In the genomic region with DNA sequence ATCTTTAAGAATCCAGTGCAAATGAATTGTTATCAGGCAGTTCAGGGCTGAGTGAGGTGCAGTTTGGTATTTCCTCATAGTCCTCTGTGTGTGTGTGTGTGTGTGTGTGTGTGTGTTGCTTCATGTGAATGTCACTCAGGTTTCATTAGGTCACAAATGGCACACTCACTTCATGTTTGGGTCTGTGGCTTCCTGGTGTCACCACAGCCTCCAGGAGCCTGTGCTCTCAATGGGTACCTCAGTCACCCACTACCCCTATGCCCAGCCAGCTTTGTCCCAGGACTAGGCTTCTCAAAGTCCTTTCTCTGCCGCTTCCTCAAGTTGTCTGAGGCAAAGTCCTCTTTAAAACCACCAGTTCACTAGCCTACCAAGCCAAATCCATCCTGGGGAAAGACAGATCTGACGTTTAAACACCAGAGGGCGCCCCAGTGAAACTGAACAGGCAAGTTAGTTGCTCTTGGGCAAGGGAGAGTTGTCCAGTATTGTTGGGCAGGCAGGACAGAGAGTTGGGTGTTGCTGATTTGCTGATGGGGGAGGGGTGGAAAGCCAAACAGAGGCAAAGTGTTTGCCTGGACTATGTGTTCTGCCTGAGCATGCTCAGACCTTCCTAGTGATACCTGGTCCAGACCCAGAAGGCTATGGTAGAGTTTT, we compare ENCODE assay signal across 9 mouse cellular contexts. TPM values are rescaled to one million over a fixed set of nuclear protein-coding genes. Genes with fewer than 3 reads are reported as not detected.
DNase-seq lines count a peak whose midpoint lies in the region; ATAC-seq and TF ChIP-seq lines count a peak whose summit lies in the region.
"Had no signal": no experiment of that assay in that cellular context is flagged by ENCODE, and none has a peak within 500 bp of the region (broad histone marks: within the 10 kb centered on the region; RNA-seq: fewer than 3 reads in every experiment).

No protein-coding gene starts in this region.

- TF ChIP-seq CTCF in bone marrow, adult 2 months (IDR thresholded peaks at IDR 0.05; ENCODE audit: control insufficient read depth, insufficient read depth, low read length) = peak; percentile 49
- TF ChIP-seq CTCF in layer of hippocampus, adult 2 months (conservative IDR thresholded peaks at IDR 0.05) = peak; percentile 89
- peak; percentile 63 for TF ChIP-seq CTCF in lung, adult 2 months (IDR thresholded peaks at IDR 0.05; ENCODE audit: insufficient read depth, low read length)

- no peak overlapping the region for H3K27ac ChIP-seq in bone marrow, adult 2 months (ENCODE audit: control insufficient read depth, insufficient read depth, low read depth, low read length, poor library complexity)
- no peak overlapping the region for H3K27ac ChIP-seq in forebrain, embryonic 12.5 days
- no peak overlapping the region for H3K27ac ChIP-seq in layer of hippocampus, adult 2 months
- H3K27ac ChIP-seq: embryonic facial prominence, embryonic 12.5 days had no signal

- 0 out of 2 replicates have a peak, but pooled peaks have one; percentile 27 for ATAC-seq in forebrain, embryonic 12.5 days (ENCODE audit: low FRiP score)

- H3K4me2 ChIP-seq in forebrain, embryonic 12.5 days = no peak overlapping the region
- H3K4me2 ChIP-seq: embryonic facial prominence, embryonic 12.5 days had no signal

- no peaks in the 10 kb centered on the region for H3K36me3 ChIP-seq in forebrain, embryonic 12.5 days (replicated peaks)

- intact Hi-C loops in heart, postnatal 36 days (cut with DNase I) = loop anchor here (1.0 to 10.0 kb wide), 2 partner anchors 422 to 771 kb away; no protein-coding TSS in a partner anchor

- no peaks in the 10 kb centered on the region for H3K27me3 ChIP-seq in forebrain, embryonic 12.5 days
- H3K27me3 ChIP-seq: embryonic facial prominence, embryonic 12.5 days had no signal

- 5% methylated on average over 3 of the region's 3 CpGs for WGBS in bone marrow, adult 2 months
- 14% methylated on average over 3 of the region's 3 CpGs for WGBS in forebrain, embryonic 12.5 days
- WGBS in lung, adult 2 months = 2% methylated on average over 3 of the region's 3 CpGs

- H3K9me3 ChIP-seq in forebrain, embryonic 12.5 days = no peaks in the 10 kb centered on the region
- H3K9me3 ChIP-seq: embryonic facial prominence, embryonic 12.5 days had no signal

- H3K4me1 ChIP-seq in bone marrow, adult 2 months (ENCODE audit: control insufficient read depth, insufficient read depth, low read length) = no peaks in the 10 kb centered on the region; the same call in 1 of the 2 replicates
- H3K4me1 ChIP-seq in forebrain, embryonic 12.5 days = no peaks in the 10 kb centered on the region
- H3K4me1 ChIP-seq in lung, adult 2 months (ENCODE audit: control insufficient read depth, insufficient read depth, low read length) = peaks cover 17% of the 10 kb centered on the region
- H3K4me1 ChIP-seq: embryonic facial prominence, embryonic 12.5 days had no signal

- TF ChIP-seq POLR2A in bone marrow, adult 2 months (IDR thresholded peaks at IDR 0.05; ENCODE audit: borderline replicate concordance, control insufficient read depth, low read depth, low read length) = no peak
- no peak for TF ChIP-seq POLR2A in lung, adult 2 months (IDR thresholded peaks at IDR 0.05; ENCODE audit: borderline replicate concordance, extremely low read depth, low read depth, low read length)

- DNase-seq in CD4-positive, CD25-positive, alpha-beta regulatory T cell, adult 2 months (ENCODE audit: low read depth, low spot score) = peak; percentile 71
- DNase-seq in heart, postnatal 36 days = peak; percentile 83 to 84
- peak; percentile 81 to 86 for DNase-seq in layer of hippocampus, adult 2 months (ENCODE audit: low spot score in 2 of 2)
- peak; percentile 81 for DNase-seq in lung, adult 2 months
- DNase-seq in ovary, postnatal 14 days (ENCODE audit: low spot score) = peak; percentile 84
- peak; percentile 62 for DNase-seq in thymus, postnatal 0 days (ENCODE audit: low spot score)

- no peak overlapping the region for H3K9ac ChIP-seq in forebrain, embryonic 12.5 days
- H3K9ac ChIP-seq: embryonic facial prominence, embryonic 12.5 days had no signal

- no peak overlapping the region for H3K4me3 ChIP-seq in bone marrow, adult 2 months (replicated peaks; ENCODE audit: control insufficient read depth, low read depth, low read length)
- H3K4me3 ChIP-seq in forebrain, embryonic 12.5 days (replicated peaks) = no peak overlapping the region
- H3K4me3 ChIP-seq in layer of hippocampus, adult 2 months = no peak overlapping the region
- no peak overlapping the region for H3K4me3 ChIP-seq in lung, adult 2 months (replicated peaks; ENCODE audit: extremely low read depth, low read depth, low read length)
- H3K4me3 ChIP-seq: embryonic facial prominence, embryonic 12.5 days had no signal

RNA-seq across cellular contexts. Expression of gene Gm10309, which starts 20.8 kb away (rescaled TPM):
- polyA plus RNA-seq in bone marrow, adult 2 months (2011; ENCODE audit: insufficient read depth, insufficient read length, low replicate concordance, missing spikeins) = not detected in 2 replicates
- 0.28 and 0.40 TPM in 2 replicates for polyA plus RNA-seq in forebrain, embryonic 12.5 days (2016; fragmentation: Nextera tagmentation; extraction: Ambion mirVana)
- under 1 TPM in 1 of 2 experiments, not detected in 1; 0.16 TPM for total RNA-seq in heart, postnatal 36 days (2021)
- total RNA-seq in layer of hippocampus, adult 2 months (2021) = not detected
- 0.30 and 0.37 TPM in 2 replicates for polyA plus RNA-seq in lung, adult 2 months (2012; rRNA removed)
- polyA plus RNA-seq in thymus, postnatal 0 days (2015; fragmentation: Nextera tagmentation; extraction: Ambion mirVana) = 0.10 TPM in 1 of 2 replicates, not detected in the other
